Mouse (Mus musculus): ENCODE measurements around the gene Ryk. TPM values are rescaled to one million over a fixed set of nuclear protein-coding genes. Genes with fewer than 3 reads are reported as not detected.

Gene Ryk
- polyA plus RNA-seq, 1 experiment from 2014 or later = 4.5 TPM

- H3K9ac ChIP-seq = no peak overlapping the region
- no peak overlapping the region for H3K4me2 ChIP-seq
- no peak overlapping the region for H3K27ac ChIP-seq
- peaks cover 36% of the 10 kb centered on the region for H3K4me1 ChIP-seq (replicated peaks)
- DNase-seq = no peak
- H3K9me3 ChIP-seq (replicated peaks) = no peaks in the 10 kb centered on the region
- peaks cover 13% of the 10 kb centered on the region for H3K36me3 ChIP-seq
- no peaks in the 10 kb centered on the region for H3K27me3 ChIP-seq
- 74% methylated on average over 5 of the region's 5 CpGs for WGBS (ENCODE audit: insufficient replicate concordance)
- no peak for ATAC-seq (ENCODE audit: low read depth)
- no peak overlapping the region for H3K4me3 ChIP-seq (replicated peaks)
These were observed 24.7 kb downstream of the Ryk start for GRCm38 (mm10) chr9:102859399-102859798.

- H3K4me3 ChIP-seq (replicated peaks) = no peak overlapping the region
- H3K27me3 ChIP-seq = no peaks in the 10 kb centered on the region
- H3K9ac ChIP-seq = no peak overlapping the region
- H3K36me3 ChIP-seq = peaks cover 13% of the 10 kb centered on the region
- no peaks in the 10 kb centered on the region for H3K9me3 ChIP-seq (replicated peaks)
- no peak overlapping the region for H3K27ac ChIP-seq
- WGBS (ENCODE audit: insufficient replicate concordance) = 42% methylated on average over 10 of the region's 10 CpGs
- no peak for DNase-seq
- peaks cover 36% of the 10 kb centered on the region for H3K4me1 ChIP-seq (replicated peaks)
- H3K4me2 ChIP-seq = no peak overlapping the region
- ATAC-seq (ENCODE audit: low read depth) = no peak
These were observed 25.2 kb downstream of the Ryk start for GRCm38 (mm10) chr9:102859963-102860362.

GRCm38 (mm10) chr9:102860802-102861469, 26.2 kb downstream of the Ryk start:
- DNase-seq = no peak
- ATAC-seq (ENCODE audit: low read depth) = no peak
- no peak overlapping the region for H3K4me3 ChIP-seq (replicated peaks)
- peaks cover 13% of the 10 kb centered on the region for H3K36me3 ChIP-seq
- H3K27ac ChIP-seq = peak overlapping the region; percentile 42; the same call in 1 of the 2 replicates
- no peaks in the 10 kb centered on the region for H3K9me3 ChIP-seq (replicated peaks)
- peaks cover 38% of the 10 kb centered on the region for H3K4me1 ChIP-seq (replicated peaks)
- WGBS (ENCODE audit: insufficient replicate concordance) = 41% methylated on average over 7 of the region's 7 CpGs
- no peak overlapping the region for H3K4me2 ChIP-seq
- no peak overlapping the region for H3K9ac ChIP-seq
- no peaks in the 10 kb centered on the region for H3K27me3 ChIP-seq

GRCm38 (mm10) chr9:102861789-102862188, 27.1 kb downstream of the Ryk start:
- WGBS (ENCODE audit: insufficient replicate concordance) = 74% methylated on average over 7 of the region's 7 CpGs
- Histone ChIP-seq H3K9ac (no peak overlapping the region), H3K4me3 (replicated peaks) (no peak overlapping the region)

GRCm38 (mm10) chr9:102862260-102862659, 27.5 kb downstream of the Ryk start:
- no peak for DNase-seq

More at GRCm38 (mm10) chr9:102861789-102862188, 27.1 kb downstream of the Ryk start:
- no peaks in the 10 kb centered on the region for H3K9me3 ChIP-seq (replicated peaks)
- no peak overlapping the region for H3K4me2 ChIP-seq
- H3K27ac ChIP-seq = no peak overlapping the region
- H3K4me1 ChIP-seq (replicated peaks) = peaks cover 43% of the 10 kb centered on the region
- ATAC-seq (ENCODE audit: low read depth) (peak; percentile 47; the same call in 1 of the 2 replicates), DNase-seq (no peak)
- H3K27me3 ChIP-seq = no peaks in the 10 kb centered on the region
- peaks cover 7% of the 10 kb centered on the region for H3K36me3 ChIP-seq

GRCm38 (mm10) chr9:102863876-102864545, 29.3 kb downstream of the Ryk start:
- ATAC-seq (ENCODE audit: low read depth) (no peak), DNase-seq (no peak)
- H3K27me3 ChIP-seq = no peaks in the 10 kb centered on the region
- no peak overlapping the region for H3K4me3 ChIP-seq (replicated peaks)
- H3K4me2 ChIP-seq = no peak overlapping the region
- H3K9me3 ChIP-seq (replicated peaks) = no peaks in the 10 kb centered on the region
- H3K4me1 ChIP-seq (replicated peaks) = peaks cover 46% of the 10 kb centered on the region
- 80% methylated on average over 14 of the region's 14 CpGs for WGBS (ENCODE audit: insufficient replicate concordance)
- no peak overlapping the region for H3K27ac ChIP-seq
- H3K36me3 ChIP-seq = peaks cover 12% of the 10 kb centered on the region
- no peak overlapping the region for H3K9ac ChIP-seq

More at GRCm38 (mm10) chr9:102862260-102862659, 27.5 kb downstream of the Ryk start:
- H3K4me1 ChIP-seq (replicated peaks) = peaks cover 45% of the 10 kb centered on the region
- H3K9ac ChIP-seq = no peak overlapping the region
- H3K9me3 ChIP-seq (replicated peaks) = no peaks in the 10 kb centered on the region
- ATAC-seq (ENCODE audit: low read depth) = no peak
- peaks cover 4% of the 10 kb centered on the region for H3K36me3 ChIP-seq
- no peak overlapping the region for H3K27ac ChIP-seq
- no peak overlapping the region for H3K4me3 ChIP-seq (replicated peaks)
- H3K27me3 ChIP-seq = no peaks in the 10 kb centered on the region
- no peak overlapping the region for H3K4me2 ChIP-seq
- WGBS (ENCODE audit: insufficient replicate concordance) = 47% methylated on average over 3 of the region's 3 CpGs

- WGBS (ENCODE audit: insufficient replicate concordance) = 45% methylated on average over 8 of the region's 8 CpGs
- H3K36me3 ChIP-seq = peaks cover 15% of the 10 kb centered on the region
- H3K4me1 ChIP-seq (replicated peaks) = peaks cover 37% of the 10 kb centered on the region
- no peak overlapping the region for H3K9ac ChIP-seq
- no peak overlapping the region for H3K4me3 ChIP-seq (replicated peaks)
- H3K27me3 ChIP-seq = no peaks in the 10 kb centered on the region
- DNase-seq = no peak
- H3K27ac ChIP-seq = no peak overlapping the region
- no peaks in the 10 kb centered on the region for H3K9me3 ChIP-seq (replicated peaks)
- ATAC-seq (ENCODE audit: low read depth) = no peak
- H3K4me2 ChIP-seq = no peak overlapping the region
These were observed 30.2 kb downstream of the Ryk start for GRCm38 (mm10) chr9:102864931-102865330.

- no peaks in the 10 kb centered on the region for H3K9me3 ChIP-seq (replicated peaks)
- H3K36me3 ChIP-seq = peaks cover 15% of the 10 kb centered on the region
- no peak overlapping the region for H3K4me2 ChIP-seq
- DNase-seq = no peak
- no peak overlapping the region for H3K9ac ChIP-seq
- no peak overlapping the region for H3K4me3 ChIP-seq (replicated peaks)
- WGBS (ENCODE audit: insufficient replicate concordance) = 53% methylated on average over 12 of the region's 12 CpGs
- no peak overlapping the region for H3K27ac ChIP-seq
- H3K27me3 ChIP-seq = no peaks in the 10 kb centered on the region
- H3K4me1 ChIP-seq (replicated peaks) = peaks cover 24% of the 10 kb centered on the region
- peak; percentile 4; the same call in 1 of the 2 replicates for ATAC-seq (ENCODE audit: low read depth)
These were observed 31.4 kb downstream of the Ryk start for GRCm38 (mm10) chr9:102865946-102866737.

GRCm38 (mm10) chr9:102866893-102867292, 32.2 kb downstream of the Ryk start:
- WGBS (ENCODE audit: insufficient replicate concordance) = 4% methylated on average over 4 of the region's 4 CpGs
- ATAC-seq (ENCODE audit: low read depth) (peak; percentile 40), DNase-seq (peak; percentile 46)
- H3K4me1 ChIP-seq (replicated peaks) = peaks cover 17% of the 10 kb centered on the region
- no peaks in the 10 kb centered on the region for H3K27me3 ChIP-seq
- H3K9me3 ChIP-seq (replicated peaks) = no peaks in the 10 kb centered on the region
- H3K4me3 ChIP-seq (replicated peaks) = no peak overlapping the region
- peaks cover 23% of the 10 kb centered on the region for H3K36me3 ChIP-seq
- H3K27ac ChIP-seq = no peak overlapping the region
- no peak overlapping the region for H3K4me2 ChIP-seq
- no peak overlapping the region for H3K9ac ChIP-seq

GRCm38 (mm10) chr9:102867516-102867915, 32.8 kb downstream of the Ryk start:
- peak; percentile 37; the same call in 1 of the 2 replicates for ATAC-seq (ENCODE audit: low read depth)
- Histone ChIP-seq H3K9me3 (replicated peaks) (no peaks in the 10 kb centered on the region), H3K4me3 (replicated peaks) (no peak overlapping the region), H3K4me2 (no peak overlapping the region), H3K9ac (no peak overlapping the region), H3K27me3 (no peaks in the 10 kb centered on the region), H3K4me1 (replicated peaks) (peaks cover 11% of the 10 kb centered on the region), H3K36me3 (peaks cover 28% of the 10 kb centered on the region), H3K27ac (no peak overlapping the region)
- no peak for DNase-seq
- 70% methylated on average over 4 of the region's 4 CpGs for WGBS (ENCODE audit: insufficient replicate concordance)

- H3K36me3 ChIP-seq = peaks cover 28% of the 10 kb centered on the region
- no peak overlapping the region for H3K9ac ChIP-seq
- no peak overlapping the region for H3K27ac ChIP-seq
- ATAC-seq (ENCODE audit: low read depth) = no peak
- no peak overlapping the region for H3K4me3 ChIP-seq (replicated peaks)
- 79% methylated on average over 7 of the region's 7 CpGs for WGBS (ENCODE audit: insufficient replicate concordance)
- peaks cover 10% of the 10 kb centered on the region for H3K4me1 ChIP-seq (replicated peaks)
- DNase-seq = no peak
- H3K4me2 ChIP-seq = no peak overlapping the region
- no peaks in the 10 kb centered on the region for H3K9me3 ChIP-seq (replicated peaks)
- no peaks in the 10 kb centered on the region for H3K27me3 ChIP-seq
These were observed 33.7 kb downstream of the Ryk start for GRCm38 (mm10) chr9:102868451-102868850.

Data from liver, embryonic 13.5 days (tissue).